Mouse (Mus musculus): ENCODE results near the gene Klc1.

GRCm38 (mm10) chr12:111817991-111818390 lies 59.3 kb downstream of the Klc1 start:
- no peak for TF ChIP-seq CTCF (IDR thresholded peaks at IDR 0.05; ENCODE audit: control insufficient read depth, insufficient read depth, insufficient read length)
- no peak for TF ChIP-seq MYOD1 (IDR thresholded peaks at IDR 0.05; ENCODE audit: control insufficient read depth, insufficient read length, low read depth)
- TF ChIP-seq CEBPB (IDR thresholded peaks at IDR 0.05; ENCODE audit: low read depth), result no peak
- TF ChIP-seq MAX (IDR thresholded peaks at IDR 0.05), result no peak
- no peak for TF ChIP-seq MYOG (IDR thresholded peaks at IDR 0.05; ENCODE audit: control insufficient read depth, extremely low read depth, insufficient read length)
